Mouse (Mus musculus) embryonic stem cell, embryonic (primary cell): Measurements from ENCODE around the gene Gngt1.

Experiments
- CTCF ChIA-PET, 4 experiments: fragments of 300-600 bp in 2 of 4; fragments of 350-600 bp in 2 of 4; sonication (Branson Sonifier 250); formaldehyde crosslinking; loops; one replicate each; lab custom pipeline; 2022; ENCODE audit warnings: inconsistent platforms in 2 of 4; lab: Charles Lee
- POLR2A ChIA-PET, 4 experiments: fragments of 300-600 bp in 2 of 4; fragments of 350-600 bp in 2 of 4; sonication (Branson Sonifier 250); formaldehyde crosslinking; loops; one replicate each; lab custom pipeline; 2022; ENCODE audit warnings: antibody characterized with exemption in 4 of 4, inconsistent platforms in 1 of 4; lab: Charles Lee

Gene Gngt1

GRCm38 (mm10) chr6:3993492-3993891, at the start of gene Gngt1:
Gene Gngt1, plus strand, starts transcription at chr6:3993792.
- POLR2A ChIA-PET: no interaction called here
- CTCF ChIA-PET: no interaction called here

- POLR2A ChIA-PET: interaction anchor here in 1 of 4 experiments (1.2 kb wide), 1 partner anchor 54 kb away, joined by 3 read pairs; no protein-coding TSS in a partner anchor
- CTCF ChIA-PET: no interaction called here
These were observed 38.6 kb upstream of the Gngt1 start for GRCm38 (mm10) chr6:3954969-3955368.

GRCm38 (mm10) chr6:3967676-3968626, 25.6 kb upstream of the Gngt1 start:
- POLR2A ChIA-PET: no interaction called here
- CTCF ChIA-PET: no interaction called here

- ChIA-PET POLR2A (no interaction called here), CTCF (interaction anchor here in 1 of 4 experiments (0.6 kb wide), 1 partner anchor 11 kb away, joined by 4 read pairs; no protein-coding TSS in a partner anchor)
These were observed 19.9 kb upstream of the Gngt1 start for GRCm38 (mm10) chr6:3973679-3974078.

GRCm38 (mm10) chr6:3982661-3983284, 10.8 kb upstream of the Gngt1 start:
- ChIA-PET CTCF (no interaction called here), POLR2A (no interaction called here)

- ChIA-PET POLR2A (interaction anchor here in 1 of 4 experiments (1.0 kb wide), 1 partner anchor 31 kb away, joined by 3 read pairs; no protein-coding TSS in a partner anchor), CTCF (no interaction called here)
These were observed 4.8 kb upstream of the Gngt1 start, which contains the start of gene Tfpi2 for GRCm38 (mm10) chr6:3988750-3989149. Gene Tfpi2, minus strand, starts transcription at chr6:3988919.

GRCm38 (mm10) chr6:3998089-3998488, 4.5 kb downstream of the Gngt1 start:
- ChIA-PET CTCF (no interaction called here), POLR2A (no interaction called here)

- ChIA-PET CTCF (no interaction called here), POLR2A (no interaction called here)
These were observed 5.7 kb downstream of the Gngt1 start for GRCm38 (mm10) chr6:3999296-3999695.

- POLR2A ChIA-PET: no interaction called here
- CTCF ChIA-PET: no interaction called here
These were observed 7.1 kb downstream of the Gngt1 start for GRCm38 (mm10) chr6:4000716-4001115.

- CTCF ChIA-PET: interaction anchor here in 2 of 4 experiments (0.6 kb wide), 2 partner anchors 205 to 1636 kb away, joined by 3 to 4 read pairs; no protein-coding TSS in a partner anchor
- POLR2A ChIA-PET: no interaction called here
These were observed 9.9 kb downstream of the Gngt1 start for GRCm38 (mm10) chr6:4003445-4003844.

- ChIA-PET POLR2A (no interaction called here), CTCF (interaction anchor here in 2 of 4 experiments (0.6 kb wide), 2 partner anchors 1395 to 1636 kb away, joined by 3 to 4 read pairs; no protein-coding TSS in a partner anchor)
These were observed 10.3 kb downstream of the Gngt1 start, which contains the start of gene Gng11 for GRCm38 (mm10) chr6:4003890-4004306. Gene Gng11, plus strand, starts transcription at chr6:4003904.

GRCm38 (mm10) chr6:4004808-4005207, 11.2 kb downstream of the Gngt1 start:
- POLR2A ChIA-PET: no interaction called here
- CTCF ChIA-PET: no interaction called here

- POLR2A ChIA-PET: no interaction called here
- CTCF ChIA-PET: no interaction called here
These were observed 15.0 kb downstream of the Gngt1 start for GRCm38 (mm10) chr6:4008501-4009040.

GRCm38 (mm10) chr6:4009548-4009947, 16.0 kb downstream of the Gngt1 start:
- POLR2A ChIA-PET: interaction anchor here in 1 of 4 experiments (0.8 kb wide), 1 partner anchor 54 kb away, joined by 3 read pairs; no protein-coding TSS in a partner anchor

GRCm38 (mm10) chr6:4022645-4023044, 29.1 kb downstream of the Gngt1 start:
- ChIA-PET CTCF (no interaction called here), POLR2A (no interaction called here)

More at GRCm38 (mm10) chr6:4009548-4009947, 16.0 kb downstream of the Gngt1 start:
- CTCF ChIA-PET: no interaction called here

GRCm38 (mm10) chr6:4026367-4026766, 32.8 kb downstream of the Gngt1 start:
- ChIA-PET CTCF (no interaction called here), POLR2A (no interaction called here)

GRCm38 (mm10) chr6:4030956-4031355, 37.4 kb downstream of the Gngt1 start:
- POLR2A ChIA-PET: no interaction called here

GRCm38 (mm10) chr6:4041821-4042220, 48.2 kb downstream of the Gngt1 start:
- POLR2A ChIA-PET: no interaction called here
- CTCF ChIA-PET: interaction anchor here in 1 of 4 experiments (0.6 kb wide), 1 partner anchor 1084 kb away, joined by 3 read pairs; no protein-coding TSS in a partner anchor

More at GRCm38 (mm10) chr6:4030956-4031355, 37.4 kb downstream of the Gngt1 start:
- CTCF ChIA-PET: no interaction called here
